Mouse (Mus musculus) layer of hippocampus, postnatal 10 days (tissue): ENCODE data around the gene Dact3. TPM values are rescaled to one million over a fixed set of nuclear protein-coding genes. Genes with fewer than 3 reads are reported as not detected.

Experiments
- DNase-seq, 2 experiments: peaks; one replicate each; pipeline ENCODE4 v3.0.0; 2021; ENCODE audit warnings: low spot score in 2 of 2
- long read RNA-seq: library from polyadenylated mRNA; stranded (forward); transcript quantifications from one replicate; pipeline ENCODE4 v2.0.0, GENCODE M21; 2023
- total RNA-seq, 2 experiments: library from RNA; stranded (reverse); gene quantifications; 2 replicates each; pipeline ENCODE4 v1.2.3; 2021

Gene Dact3
- 10 to 100 TPM; 95.0 to 96.3 TPM for total RNA-seq
- long read RNA-seq, transcript Dact3-201 (4 exons, 2,989 nt): major isoform, 72 of 103 reads
- long read RNA-seq, partial matches to known transcripts: 26 of 103 reads
- long read RNA-seq, other reads (novel, unspliced or antisense): 5 of 103 reads

GRCm38 (mm10) chr7:16875310-16875325, at the start of gene Dact3:
Gene Dact3 (plus strand): TSS chr7:16875317.
- no peak for DNase-seq

GRCm38 (mm10) chr7:16825785-16826184, 49.3 kb upstream of the Dact3 start:
- no peak for DNase-seq

GRCm38 (mm10) chr7:16826571-16826970, 48.5 kb upstream of the Dact3 start:
- DNase-seq: no peak

GRCm38 (mm10) chr7:16827274-16827673, 47.8 kb upstream of the Dact3 start:
- DNase-seq: no peak

- no peak for DNase-seq
Measured at GRCm38 (mm10) chr7:16830449-16830848, 44.7 kb upstream of the Dact3 start.

- DNase-seq: no peak
Measured at GRCm38 (mm10) chr7:16837916-16838803, 37.0 kb upstream of the Dact3 start.

- no peak for DNase-seq
Measured at GRCm38 (mm10) chr7:16838804-16839426, 36.2 kb upstream of the Dact3 start.

GRCm38 (mm10) chr7:16839427-16840108, 35.5 kb upstream of the Dact3 start:
- DNase-seq: no peak

GRCm38 (mm10) chr7:16840109-16840491, 35.0 kb upstream of the Dact3 start:
- DNase-seq: no peak

- no peak for DNase-seq
Measured at GRCm38 (mm10) chr7:16841078-16841477, 34.0 kb upstream of the Dact3 start.

GRCm38 (mm10) chr7:16841561-16842560, 33.3 kb upstream of the Dact3 start:
- no peak for DNase-seq

- peak; percentile 91 for DNase-seq
Measured at GRCm38 (mm10) chr7:16842645-16843063, 32.5 kb upstream of the Dact3 start, which contains the start of gene Prkd2. Gene Prkd2 (plus strand): TSS chr7:16842902.

GRCm38 (mm10) chr7:16843441-16844171, 31.5 kb upstream of the Dact3 start:
- DNase-seq: peak in 1 of 2 experiments; percentile 22

GRCm38 (mm10) chr7:16844696-16845071, 30.4 kb upstream of the Dact3 start:
- DNase-seq: peak in 1 of 2 experiments; percentile 11

GRCm38 (mm10) chr7:16845072-16845819, 29.9 kb upstream of the Dact3 start:
- DNase-seq: peak in 1 of 2 experiments; percentile 22

- DNase-seq: no peak
Measured at GRCm38 (mm10) chr7:16845820-16846167, 29.3 kb upstream of the Dact3 start.

GRCm38 (mm10) chr7:16846775-16847174, 28.3 kb upstream of the Dact3 start:
- no peak for DNase-seq

- no peak for DNase-seq
Measured at GRCm38 (mm10) chr7:16847507-16847906, 27.6 kb upstream of the Dact3 start.

GRCm38 (mm10) chr7:16848579-16848978, 26.5 kb upstream of the Dact3 start:
- peak; percentile 82 to 88 for DNase-seq

- no peak for DNase-seq
Measured at GRCm38 (mm10) chr7:16851636-16852035, 23.5 kb upstream of the Dact3 start.
